Mouse (Mus musculus) myocyte (in vitro differentiated cells): Measurements from ENCODE around the gene Srgap3.

Experiments used
- E2F4 ChIP-seq: IDR thresholded peaks from one replicate; pipeline ENCODE4 v1.6.1; 2011; ENCODE audit warnings: mild to moderate bottlenecking, control low read depth, moderate library complexity; ENCODE audit not compliant: insufficient read depth
- MYOD1 ChIP-seq, 3 experiments: IDR thresholded peaks; one replicate each; pipeline ENCODE4 v1.6.1; 2011; ENCODE audit warnings: control low read depth in 2 of 3, low read depth in 2 of 3, mild to moderate bottlenecking in 2 of 3, moderate library complexity in 1 of 3; ENCODE audit not compliant: insufficient read length in 2 of 3, control insufficient read depth in 1 of 3
- POLR2A ChIP-seq: IDR thresholded peaks from one replicate; pipeline ENCODE4 v1.6.1; 2011; ENCODE audit warnings: low read depth, mild to moderate bottlenecking, control low read depth, moderate library complexity; ENCODE audit not compliant: insufficient read length
- POLR2AphosphoS2 ChIP-seq: IDR thresholded peaks from one replicate; pipeline ENCODE4 v1.6.1; 2011; ENCODE audit warnings: low read depth, control low read depth; ENCODE audit not compliant: insufficient read length
- SRF ChIP-seq: IDR thresholded peaks from one replicate; pipeline ENCODE4 v1.6.1; 2011; ENCODE audit warnings: low read depth; ENCODE audit not compliant: control insufficient read depth, insufficient read length
- TCF12 ChIP-seq: IDR thresholded peaks from one replicate; pipeline ENCODE4 v1.6.1; 2011; ENCODE audit warnings: mild to moderate bottlenecking, control low read depth; ENCODE audit not compliant: poor library complexity, insufficient read depth, severe bottlenecking

DNA sequence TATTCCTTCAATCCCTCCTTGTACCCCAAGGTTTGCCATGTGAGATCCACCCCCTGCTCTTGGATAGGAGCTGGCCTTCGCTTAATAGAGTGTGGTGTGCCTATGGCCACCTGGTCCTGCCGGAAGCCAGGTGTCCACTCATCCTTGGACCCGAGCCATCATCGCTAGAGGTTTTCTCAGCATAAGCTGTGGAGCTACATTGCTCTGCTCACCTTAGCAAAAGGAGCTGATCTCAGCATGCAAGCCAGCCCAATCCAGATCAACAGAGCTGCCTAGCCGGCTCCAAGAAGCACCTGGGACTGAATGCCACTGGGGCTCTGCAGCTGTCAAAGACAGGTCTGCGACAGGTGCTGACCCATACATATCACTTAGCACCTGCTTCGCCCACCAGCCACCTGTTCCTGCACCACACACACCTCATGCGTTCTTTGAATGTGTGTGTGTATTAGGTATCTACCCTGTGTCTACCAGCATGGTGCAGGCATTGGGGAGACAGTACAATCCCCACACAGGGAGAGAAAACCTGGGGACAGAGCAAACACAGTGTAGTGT is 98.4 kb downstream of the Srgap3 start:
- TF ChIP-seq E2F4, result no peak
- peak in 2 of 3 experiments; percentile 92 to 98 for TF ChIP-seq MYOD1 (IDR thresholded peaks at IDR 0.05; ENCODE audit: control insufficient read depth in 1 of 3, insufficient read length in 2 of 3, low read depth in 2 of 3)
- TF ChIP-seq TCF12, result peak; percentile 87
- no peak for TF ChIP-seq POLR2A
- TF ChIP-seq SRF, result no peak
- no peak for TF ChIP-seq POLR2AphosphoS2
